Mouse (Mus musculus) thymus, postnatal 36 days (tissue): ENCODE data around the gene Mog.

Source experiments
- DNase-seq, 2 experiments: peaks; one replicate each; pipeline ENCODE4 v3.0.0; 2022; ENCODE audit warnings: mixed read lengths in 2 of 2

The Mog gene

DNA sequence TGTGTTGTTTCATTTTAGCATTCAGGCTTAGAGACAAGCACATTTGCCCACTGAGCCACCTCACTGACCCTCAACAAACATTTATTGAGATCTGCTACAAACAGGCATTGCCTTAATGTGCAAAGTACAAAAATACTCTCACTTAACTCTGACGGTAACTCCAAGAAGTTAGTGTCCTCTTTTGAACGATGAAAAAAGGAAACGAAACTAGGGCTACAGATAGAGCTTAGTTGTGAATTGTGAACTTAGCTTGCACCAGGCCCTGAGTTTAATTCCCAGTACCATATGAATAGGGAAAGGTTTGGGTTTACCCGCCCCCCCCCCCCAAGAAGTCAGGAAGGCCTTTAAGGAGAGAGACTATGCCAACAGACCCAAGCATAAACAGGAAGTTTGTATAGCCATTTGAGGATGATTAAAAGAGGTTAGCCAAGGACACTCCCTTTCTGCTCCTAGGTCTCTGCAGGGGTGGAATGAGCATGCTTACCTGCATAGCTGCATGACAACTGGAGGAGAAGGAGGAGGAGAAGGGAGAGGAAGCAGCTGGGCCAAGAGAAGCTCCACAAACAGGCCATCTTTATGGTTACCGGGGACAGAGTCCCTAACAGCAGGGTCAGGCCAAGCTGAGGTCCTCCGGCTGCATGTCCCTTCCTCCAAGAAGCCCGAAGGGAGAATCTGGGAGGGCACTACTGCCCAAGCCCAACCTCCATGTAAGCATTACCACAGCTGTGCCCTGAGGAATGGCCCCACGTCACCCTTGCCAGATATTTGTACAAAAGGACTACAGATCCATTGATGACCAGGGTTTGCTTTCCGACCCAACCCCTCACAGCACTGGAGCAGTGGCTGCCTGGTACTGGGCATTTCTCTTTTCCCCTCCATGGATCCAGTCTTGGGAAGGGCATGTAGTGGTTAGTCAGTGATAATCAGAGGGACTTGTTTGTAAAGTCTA lies at the start of gene Mog:
Gene Mog (minus strand): TSS at position 771 of the 949 bp plus-strand sequence.
- no peak for DNase-seq

DNA sequence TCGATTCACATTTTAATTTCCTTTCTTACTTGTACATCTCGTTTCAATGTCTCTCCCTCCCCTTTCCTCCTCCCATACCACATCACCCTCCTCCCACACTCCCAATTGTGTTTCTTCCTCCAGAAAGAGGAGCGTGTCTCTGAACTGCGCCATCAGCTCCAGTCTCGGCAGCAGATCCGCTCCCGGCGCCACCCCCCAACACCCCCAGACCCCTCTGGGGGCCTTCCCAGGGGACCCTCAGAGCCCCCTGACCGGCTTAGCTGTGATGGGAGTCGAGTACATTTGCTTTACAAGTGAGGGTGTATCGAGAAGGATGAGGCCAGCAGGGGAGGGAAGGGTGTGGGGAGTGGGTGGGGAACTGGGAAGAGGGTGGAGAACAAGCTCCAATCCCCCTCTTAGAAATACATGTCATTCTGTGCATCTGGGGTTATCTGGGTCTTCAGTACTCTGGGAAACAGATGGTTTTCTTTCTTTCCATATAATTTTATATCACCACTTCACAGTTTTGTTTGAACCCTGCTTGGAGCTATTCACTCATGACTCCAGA lies 49.6 kb upstream of the Mog start:
- no peak for DNase-seq

DNA sequence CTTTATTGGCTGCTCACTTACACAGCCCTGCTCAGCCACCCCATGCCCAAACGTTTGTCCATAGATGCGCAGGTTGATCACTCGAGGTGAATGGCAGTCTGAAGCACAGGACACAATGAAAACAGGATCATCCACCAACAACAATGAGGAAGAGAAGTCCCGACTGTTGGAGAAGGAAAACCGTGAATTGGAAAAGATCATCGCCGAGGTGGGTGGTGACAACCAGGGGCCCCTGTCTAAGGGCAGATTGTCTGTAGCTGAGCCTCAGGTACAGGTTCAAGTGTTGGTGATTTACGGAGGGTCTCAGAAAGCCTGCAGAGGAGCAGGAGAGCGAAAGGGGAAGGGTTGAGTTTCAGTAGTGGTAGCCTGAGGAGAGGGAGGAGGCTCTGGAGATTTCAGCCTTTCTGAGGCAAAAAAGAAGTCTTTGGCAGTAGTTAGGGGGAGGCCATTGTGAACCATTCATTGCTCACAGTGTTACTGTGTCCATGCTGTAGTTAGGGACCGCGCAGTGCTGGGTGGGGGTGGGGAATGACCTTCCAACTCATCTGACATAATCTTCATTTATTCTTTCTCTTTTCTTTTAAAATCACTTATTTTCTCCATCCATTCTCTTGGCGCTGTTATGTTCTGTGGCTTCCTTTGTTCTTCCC lies 49.0 kb upstream of the Mog start:
- no peak for DNase-seq

DNA sequence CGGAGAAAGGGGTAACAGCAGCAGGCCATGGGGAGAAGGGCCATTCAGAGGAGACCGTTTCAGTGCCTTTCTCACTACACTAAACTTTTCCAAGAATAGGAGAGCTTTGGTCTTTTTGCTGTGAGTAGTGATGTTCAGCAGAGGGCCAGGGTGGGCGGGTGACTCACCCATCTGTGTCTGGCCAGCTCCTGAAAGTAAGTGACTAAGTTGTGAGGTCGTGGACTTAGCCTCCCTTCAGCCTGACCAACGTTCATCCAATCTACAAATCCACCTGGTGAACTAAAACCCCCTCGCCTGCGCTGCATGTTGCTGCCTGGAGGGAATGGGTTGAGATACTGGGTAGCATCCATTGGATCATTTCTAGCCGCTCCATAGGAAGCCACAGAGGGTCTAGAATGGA lies 46.9 kb upstream of the Mog start:
- no peak for DNase-seq

DNA sequence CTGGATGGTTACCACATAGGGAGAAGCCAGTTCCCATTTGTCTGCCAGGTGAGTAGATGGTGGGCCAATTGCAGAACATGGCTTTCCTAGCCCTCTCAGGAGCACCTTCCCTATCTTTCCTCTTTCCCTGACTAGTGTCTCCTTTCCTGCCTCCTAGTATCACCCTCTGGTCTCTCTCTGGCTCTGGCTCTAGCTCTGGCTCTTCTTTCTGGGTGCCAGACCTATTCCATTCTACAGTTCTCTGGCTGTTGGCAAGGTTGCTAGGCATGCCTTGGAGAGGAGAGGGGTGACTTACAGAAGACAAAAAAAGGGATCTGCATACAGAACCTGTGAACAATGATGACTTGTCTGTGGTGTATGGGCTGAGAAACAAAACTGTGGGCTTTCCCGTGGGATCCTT lies 44.7 kb upstream of the Mog start:
- DNase-seq, result no peak

DNA sequence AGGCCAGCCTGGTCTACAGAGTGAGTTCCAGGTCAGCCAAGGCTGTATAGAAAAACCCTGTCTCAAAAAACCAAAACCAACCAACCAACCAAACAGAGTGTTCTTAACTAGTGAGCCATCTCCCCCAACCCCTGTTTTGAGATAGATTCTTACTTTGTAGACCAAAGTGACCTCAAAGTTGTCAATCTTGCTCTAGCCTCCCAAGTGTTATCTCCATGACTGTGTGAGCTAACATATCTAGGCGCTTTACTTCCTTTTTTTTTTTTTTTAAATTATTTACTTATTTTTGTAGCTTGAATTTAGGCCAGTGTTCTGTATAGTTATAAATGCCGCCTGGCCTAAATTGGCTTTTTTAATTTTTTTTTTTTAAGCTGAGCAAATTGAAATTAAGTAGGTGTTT lies 42.8 kb upstream of the Mog start:
- DNase-seq, result no peak

DNA sequence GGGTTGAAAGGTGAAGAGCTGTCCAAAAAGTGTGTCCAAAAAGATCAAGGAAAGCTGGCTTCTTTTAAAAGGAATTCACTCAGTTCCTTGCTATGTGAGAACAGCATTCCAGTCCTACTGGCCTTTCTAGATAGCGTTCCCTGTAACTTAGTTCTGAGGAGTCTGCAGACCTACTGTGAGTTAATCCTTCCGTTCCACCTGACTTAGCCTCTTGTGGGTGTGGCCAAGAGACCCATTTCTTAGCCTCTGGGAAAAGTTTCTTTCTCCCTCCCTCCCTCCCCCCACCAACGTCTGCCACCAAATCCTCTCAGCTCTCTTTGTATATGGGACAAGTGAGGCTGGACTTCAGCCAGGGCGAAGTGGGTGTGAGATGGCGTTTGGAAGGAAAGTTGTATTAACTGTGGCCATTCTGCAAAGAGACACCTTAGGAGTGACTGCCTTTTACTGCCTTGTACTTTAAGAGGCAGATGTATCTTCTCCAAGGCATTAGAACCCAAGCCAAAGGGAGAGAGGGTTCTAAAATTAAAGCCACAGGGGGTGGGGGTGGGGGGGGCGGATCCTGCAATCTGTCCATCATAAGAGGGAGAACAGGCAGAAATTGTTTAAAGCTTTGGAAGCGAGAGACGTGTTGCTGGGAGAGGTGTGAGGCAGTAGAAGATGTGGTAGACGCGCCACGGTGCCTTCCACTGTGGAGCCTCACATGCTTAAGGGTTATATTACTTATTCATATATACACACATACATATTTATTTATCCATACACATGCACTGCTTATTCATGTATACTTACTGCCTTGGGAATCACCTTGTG lies 40.7 kb upstream of the Mog start:
- DNase-seq, result no peak

DNA sequence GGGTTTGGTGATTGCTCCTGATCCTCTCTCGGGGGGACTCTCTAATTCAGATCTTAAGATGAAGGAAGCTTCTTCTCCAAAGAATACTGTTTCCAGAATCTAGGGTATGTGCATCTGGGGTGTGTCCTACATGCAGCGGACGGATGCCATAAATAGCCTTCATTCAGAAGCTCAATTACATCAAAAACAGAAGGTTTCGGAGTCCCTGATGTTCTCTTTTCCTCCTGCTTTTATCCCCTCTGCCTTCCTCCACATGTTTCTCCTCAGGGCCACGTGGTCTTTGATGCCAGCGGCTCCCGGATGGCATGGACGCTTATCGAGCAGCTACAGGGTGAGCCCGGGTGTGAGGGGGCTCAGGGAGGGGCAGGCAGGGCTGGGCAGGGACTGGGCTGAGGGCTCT lies 39.9 kb upstream of the Mog start:
- DNase-seq, result no peak

DNA sequence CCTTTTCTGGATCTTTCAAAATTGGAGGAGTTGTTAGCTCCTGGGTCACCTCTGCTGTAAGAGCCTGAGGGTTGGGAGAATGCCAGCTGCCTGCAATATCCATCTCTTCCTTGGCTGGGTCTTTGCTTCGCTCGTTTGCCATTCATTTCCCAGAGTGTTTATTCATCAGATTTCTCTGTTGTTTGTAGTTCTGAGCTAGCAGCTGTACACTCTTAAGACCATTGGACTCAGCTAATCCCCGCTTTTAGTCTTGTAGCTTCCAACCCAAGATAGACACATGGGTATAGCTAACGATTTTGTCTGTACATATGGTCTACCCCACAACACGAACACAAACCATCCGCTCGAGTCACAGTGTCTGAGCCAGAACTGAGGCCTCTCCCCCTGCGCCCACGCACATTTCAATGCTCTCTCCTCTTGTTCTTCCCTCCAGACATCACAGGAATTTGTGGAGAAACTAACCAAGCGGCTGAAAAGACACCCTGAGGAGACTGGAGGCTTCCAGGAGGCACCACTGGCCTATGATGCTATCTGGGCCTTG lies 39.0 kb upstream of the Mog start:
- no peak for DNase-seq

DNA sequence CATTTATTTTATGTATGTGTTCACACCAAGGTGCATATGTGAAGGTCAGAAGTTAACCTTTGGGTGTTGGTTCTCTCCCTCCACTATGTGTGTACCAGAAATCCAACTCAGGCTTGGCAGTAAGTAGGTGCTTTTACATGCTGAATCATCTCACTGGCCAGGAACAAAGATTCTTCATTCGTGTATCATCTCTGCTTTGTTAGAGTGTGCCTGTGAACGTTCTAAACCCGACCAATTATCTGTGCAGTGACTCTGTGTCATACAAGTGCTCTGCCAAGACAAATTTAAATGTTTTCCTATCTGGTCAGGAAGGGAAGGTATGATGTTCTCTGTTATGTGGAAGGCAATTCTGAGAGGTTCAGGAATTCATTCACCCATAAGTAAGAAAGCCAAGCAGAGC lies 38.2 kb upstream of the Mog start:
- DNase-seq, result no peak

DNA sequence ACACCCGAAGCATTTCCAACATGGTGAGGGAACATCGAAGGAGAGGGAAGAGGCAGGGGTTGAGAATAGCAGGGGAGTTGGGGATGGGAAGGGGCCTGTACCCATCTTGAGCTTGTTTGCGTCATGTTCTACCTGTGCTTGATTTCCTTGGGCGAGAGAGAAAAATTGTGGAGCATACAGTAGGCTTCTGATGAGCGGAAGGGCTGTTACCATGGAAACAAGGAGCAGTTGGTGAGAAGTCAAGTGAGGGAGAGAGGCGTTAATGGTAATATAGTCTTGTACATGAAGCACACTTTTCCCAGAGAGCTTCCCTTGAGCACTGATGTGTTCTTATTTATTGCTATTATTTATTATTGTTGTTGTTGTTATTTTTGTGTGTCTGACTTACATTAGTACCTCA lies 33.8 kb upstream of the Mog start:
- no peak for DNase-seq

DNA sequence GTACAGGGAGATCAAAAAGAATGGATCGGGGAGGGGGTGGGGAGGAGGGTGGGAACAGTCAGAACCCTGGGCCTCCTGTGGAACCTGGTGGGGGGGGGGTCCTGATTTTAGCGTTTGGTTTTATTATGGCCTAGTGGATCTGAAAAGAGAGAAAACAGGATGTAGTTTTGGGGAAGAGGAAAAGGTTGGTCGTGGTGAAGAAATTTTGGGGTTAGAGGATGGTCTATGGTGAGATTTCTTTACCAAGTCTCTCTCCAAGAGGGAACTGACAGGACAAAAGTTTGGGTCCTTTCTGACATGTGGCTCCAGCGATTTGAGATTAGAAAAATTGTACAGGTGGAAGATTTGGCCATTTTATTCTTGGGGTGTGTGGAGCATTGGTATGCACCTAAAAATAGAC lies 28.5 kb upstream of the Mog start:
- no peak for DNase-seq

DNA sequence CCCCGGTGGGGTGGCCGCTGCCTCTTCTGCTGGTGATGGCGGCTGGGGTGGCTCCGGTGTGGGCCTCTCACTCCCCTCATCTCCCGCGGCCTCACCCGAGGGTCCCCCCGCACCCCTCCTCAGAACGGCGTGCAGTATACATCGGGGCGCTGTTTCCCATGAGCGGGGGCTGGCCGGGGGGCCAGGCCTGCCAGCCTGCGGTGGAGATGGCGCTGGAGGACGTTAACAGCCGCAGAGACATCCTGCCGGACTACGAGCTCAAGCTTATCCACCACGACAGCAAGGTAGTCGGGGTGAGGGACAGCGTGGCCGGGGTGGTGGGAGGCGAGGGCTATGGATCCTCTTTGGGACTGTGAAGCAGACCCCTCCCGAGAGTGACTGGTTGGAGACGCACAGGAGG lies 27.7 kb upstream of the Mog start:
- no peak for DNase-seq

DNA sequence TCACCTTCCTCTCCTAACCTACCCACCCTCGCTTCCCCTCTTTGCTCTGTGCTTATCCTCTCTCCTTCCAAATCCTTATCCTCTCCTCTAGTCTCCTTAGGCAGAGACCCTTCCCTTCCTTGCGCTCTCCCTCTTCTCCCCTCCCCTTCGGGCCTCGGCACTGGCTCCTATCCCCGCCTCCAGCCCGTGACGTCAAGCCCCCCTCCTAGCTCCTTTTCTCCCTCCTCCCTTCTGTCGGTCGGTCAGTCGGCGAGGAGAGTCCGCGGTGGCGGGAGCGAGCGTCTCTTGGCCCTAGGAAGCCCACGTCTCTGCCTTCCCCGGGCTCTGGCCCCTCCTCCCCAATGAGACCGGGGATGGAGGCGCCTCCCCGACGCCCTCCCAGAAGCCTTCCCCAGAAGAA lies 27.2 kb upstream of the Mog start:
- DNase-seq, result peak in 1 of 2 experiments; percentile 21

DNA sequence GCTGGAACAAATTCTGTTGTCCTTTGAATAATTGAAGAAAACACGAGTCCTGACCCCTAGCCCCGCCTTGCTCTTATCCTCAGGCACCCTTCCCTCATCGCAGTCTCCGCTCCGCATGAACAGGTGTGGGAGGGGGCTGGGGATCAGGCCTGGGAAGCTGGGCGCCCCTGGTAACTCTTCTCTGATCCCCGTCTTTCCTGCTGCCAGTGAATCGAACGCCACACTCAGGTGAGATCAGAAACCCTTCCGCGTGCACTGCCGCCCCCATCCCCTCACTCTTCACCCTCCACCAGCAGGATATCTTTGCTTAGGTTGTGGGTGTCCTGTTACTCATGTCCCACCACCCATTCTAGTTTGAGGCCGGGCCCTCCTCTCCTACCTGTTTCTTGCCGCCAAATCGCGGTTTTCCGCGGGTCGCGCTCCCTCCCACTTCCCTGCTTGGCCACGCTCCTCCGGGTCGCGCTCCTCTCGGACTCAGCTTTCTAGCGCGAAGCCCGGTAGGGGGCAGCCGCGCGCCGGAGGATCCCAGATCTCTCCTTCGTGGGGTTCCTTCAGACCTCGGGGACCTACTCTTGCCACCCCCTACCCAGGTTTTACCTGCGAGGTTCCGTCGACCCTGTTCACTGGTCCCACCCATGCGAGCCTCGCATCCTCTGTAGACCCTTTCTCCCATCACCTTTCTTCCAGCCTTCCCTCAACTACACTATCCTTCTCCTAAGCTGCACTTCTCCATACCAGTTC lies 26.5 kb upstream of the Mog start:
- peak; percentile 62 to 69 for DNase-seq

DNA sequence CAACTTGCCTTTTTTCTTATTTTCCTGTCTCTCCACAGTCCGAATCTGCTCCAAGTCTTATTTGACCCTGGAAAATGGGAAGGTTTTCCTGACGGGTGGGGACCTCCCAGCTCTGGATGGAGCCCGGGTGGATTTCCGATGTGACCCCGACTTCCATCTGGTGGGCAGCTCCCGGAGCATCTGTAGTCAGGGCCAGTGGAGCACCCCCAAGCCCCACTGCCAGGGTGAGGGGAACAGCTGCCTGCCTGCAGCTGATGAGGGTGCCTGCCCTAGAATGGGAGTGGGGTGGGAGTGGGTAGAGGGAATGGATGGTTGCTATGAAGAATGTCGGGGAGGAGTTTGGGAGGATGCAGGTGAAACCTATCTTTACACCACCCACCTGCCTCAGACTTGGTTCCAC lies 25.2 kb upstream of the Mog start:
- DNase-seq, result peak in 1 of 2 experiments; percentile 21

DNA sequence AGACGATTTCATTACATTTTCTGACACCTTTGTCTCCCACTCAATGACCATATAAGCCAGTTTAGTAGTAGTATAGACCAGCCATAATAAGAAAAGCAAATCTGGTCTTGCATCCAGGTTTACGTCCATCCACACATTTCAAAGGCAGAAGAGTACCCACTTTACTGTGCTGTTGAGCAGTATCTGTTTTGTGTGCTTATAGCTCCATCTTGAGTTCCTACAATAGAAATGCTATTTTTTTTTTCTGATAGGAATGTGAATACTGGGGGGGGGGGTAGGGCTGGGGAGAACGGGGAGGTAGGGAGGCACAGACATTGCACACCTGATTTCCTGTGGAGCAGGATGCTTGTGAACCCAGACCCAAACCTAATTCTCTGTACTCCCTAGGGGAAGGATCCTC lies 24.8 kb upstream of the Mog start:
- no peak for DNase-seq

DNA sequence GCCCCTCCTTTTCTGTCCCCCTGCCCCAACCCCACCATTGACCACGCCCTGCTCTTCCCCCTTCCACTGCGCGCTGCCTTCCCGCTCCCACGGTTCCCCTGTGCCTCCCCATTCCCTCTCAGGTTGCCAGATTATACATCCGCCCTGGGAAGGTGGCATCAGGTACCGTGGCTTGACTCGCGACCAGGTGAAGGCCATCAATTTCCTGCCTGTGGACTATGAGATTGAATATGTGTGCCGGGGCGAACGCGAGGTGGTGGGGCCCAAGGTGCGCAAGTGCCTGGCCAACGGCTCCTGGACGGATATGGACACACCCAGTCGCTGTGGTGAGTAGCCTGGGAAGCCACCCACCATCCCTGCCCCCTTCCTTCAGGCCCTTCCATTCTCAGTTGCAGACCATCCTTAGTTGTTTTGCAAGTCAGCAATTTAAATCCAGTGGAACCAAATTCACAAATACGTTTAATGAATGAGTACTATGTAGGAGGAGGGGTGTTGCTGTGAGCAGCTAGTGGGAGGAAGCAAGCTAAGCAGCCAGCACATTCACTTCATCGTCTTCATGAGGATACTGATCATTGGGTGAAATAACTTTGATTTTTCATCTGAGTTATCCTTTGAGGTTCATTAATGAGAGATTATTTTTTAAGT lies 24.3 kb upstream of the Mog start:
- peak in 1 of 2 experiments; percentile 29 for DNase-seq

DNA sequence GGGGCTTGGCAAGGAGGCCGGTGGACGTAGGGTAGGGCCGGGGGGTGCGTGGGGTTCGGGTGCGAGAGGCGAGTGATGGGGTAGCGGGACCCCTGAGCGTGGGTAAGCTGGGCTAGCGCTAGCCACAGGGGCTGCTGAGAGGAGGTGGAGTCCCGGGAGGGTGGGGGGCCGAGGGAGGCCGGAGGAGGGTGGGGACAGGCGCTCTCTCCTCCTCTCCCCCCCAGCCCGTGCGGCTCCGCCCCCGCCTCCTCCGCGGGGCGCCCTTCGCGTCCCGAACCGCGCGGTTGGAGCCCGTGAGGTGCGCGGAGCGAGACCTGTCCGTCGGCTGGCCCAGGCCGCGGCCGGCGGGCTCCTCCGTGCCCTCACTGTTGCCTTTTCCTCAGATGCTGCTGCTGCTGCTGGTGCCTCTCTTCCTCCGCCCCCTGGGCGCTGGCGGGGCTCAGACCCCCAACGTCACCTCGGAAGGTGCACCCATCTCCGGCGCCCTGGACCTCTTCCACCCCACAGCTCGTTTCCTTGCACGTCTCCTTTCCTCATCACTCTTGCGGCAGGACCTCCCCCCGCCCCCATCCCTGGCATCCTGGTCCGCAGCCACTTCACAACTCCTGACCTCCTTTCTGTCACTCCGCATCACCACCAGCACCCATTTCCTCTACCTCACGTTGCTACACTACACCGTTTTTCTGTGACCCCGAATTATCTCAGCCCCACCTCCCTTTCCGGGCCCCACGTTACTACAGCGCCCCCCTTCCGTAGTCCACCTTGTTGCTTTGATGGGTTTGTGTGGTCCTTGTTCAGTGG lies 23.3 kb upstream of the Mog start:
- peak; percentile 78 to 80 for DNase-seq

DNA sequence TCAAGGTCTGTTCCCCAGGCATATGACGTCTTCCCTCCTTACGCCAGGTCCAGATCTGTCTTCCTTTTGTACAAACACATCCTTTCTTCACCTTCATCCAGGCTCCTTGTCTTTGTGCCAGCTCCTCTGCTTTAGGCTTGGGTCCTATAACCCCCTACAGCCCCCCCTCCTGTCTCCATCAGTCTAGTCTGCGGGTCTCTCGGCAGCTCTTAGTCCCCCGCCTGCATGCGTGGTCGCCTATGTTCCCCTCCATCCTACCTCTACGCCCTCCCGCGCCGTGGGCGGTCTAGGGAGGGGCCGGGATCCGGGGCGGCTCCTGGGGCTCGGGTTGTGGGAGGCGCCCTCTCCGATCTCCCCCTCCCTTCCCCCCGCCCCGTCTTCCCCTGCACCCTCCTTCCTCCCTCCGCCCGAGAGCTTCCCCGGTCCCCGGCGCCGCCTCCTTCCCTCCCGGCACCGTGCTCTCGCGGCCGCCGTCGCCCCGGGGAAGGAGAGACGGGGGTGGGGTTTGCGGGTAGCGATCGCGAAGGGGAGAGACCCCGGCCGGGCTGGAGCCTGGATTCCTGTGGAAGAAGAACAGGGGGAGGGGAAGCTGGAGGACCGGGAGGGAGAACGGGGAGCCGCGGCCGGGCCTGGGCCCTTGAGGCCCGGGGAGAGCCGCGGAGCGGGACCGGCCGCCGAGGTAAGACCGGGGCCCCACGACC lies 22.6 kb upstream of the Mog start, which contains the start of gene Gabbr1:
Gene Gabbr1 (plus strand): TSS at position 356 of the 701 bp plus-strand sequence.
- peak; percentile 88 to 90 for DNase-seq
